Mouse (Mus musculus): ENCODE data around the gene Mpzl3. TPM values are rescaled to one million over a fixed set of nuclear protein-coding genes. Genes with fewer than 3 reads are reported as not detected.
"Not testable (repeated sequence)": the region's sequence is repeated elsewhere in the genome, so short reads cannot be mapped to it uniquely, and the experiment has no call there.

Gene Mpzl3
- polyA plus RNA-seq, 1 experiment from 2014 or later, result 3.0 TPM

DNA sequence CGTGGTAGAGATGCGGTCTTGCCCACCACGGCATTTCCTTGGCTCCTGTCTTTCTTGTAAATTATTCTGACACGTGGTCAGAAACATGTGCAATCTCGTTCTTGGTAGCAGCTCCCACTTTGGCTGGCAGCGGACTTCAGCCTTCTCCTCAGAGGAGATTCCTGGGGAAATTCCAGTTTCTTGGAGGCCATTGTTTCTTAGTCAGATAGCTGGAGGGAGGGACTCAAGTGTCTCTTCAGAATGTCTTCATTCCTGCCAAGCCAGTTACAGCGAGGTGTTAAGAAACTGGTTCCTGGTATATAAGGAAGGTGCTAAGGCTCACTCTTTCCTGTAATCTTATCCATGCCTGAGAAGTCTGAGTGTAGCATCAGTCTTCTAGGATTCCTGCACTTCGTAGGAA lies 27.6 kb upstream of the Mpzl3 start:
- H3K9me3 ChIP-seq (replicated peaks), result no peaks in the 10 kb centered on the region
- H3K27ac ChIP-seq, result no peak overlapping the region
- no peaks in the 10 kb centered on the region for H3K36me3 ChIP-seq
- no peak overlapping the region for H3K4me3 ChIP-seq (replicated peaks)
- H3K9ac ChIP-seq, result no peak overlapping the region
- ATAC-seq (replicated peaks; ENCODE audit: low FRiP score), result no peak
- no peak overlapping the region for H3K4me2 ChIP-seq
- peaks cover 18% of the 10 kb centered on the region; the same call in 1 of the 2 replicates for H3K27me3 ChIP-seq
- no peaks in the 10 kb centered on the region for H3K4me1 ChIP-seq
- WGBS, result 67% methylated on average over 8 of the region's 8 CpGs

DNA sequence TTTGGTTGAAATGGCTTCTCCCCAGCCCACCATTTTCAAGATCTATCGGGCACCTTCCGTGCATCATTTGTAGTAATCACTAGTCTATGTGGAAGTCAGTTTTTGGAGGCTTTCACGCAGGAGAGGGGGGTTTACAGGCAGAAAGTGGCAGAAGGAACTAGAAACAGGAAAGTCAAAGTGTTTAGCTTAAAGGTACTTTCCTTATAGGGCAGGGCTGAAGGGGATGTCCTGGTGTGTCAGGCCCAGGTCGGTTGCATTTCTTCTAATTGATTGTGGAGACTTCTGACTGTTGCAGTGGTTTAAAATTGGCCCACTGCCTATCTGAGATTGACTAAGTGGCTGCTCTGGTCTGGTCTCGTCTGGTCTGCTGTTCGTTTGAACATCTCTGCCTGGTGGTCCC lies 24.6 kb upstream of the Mpzl3 start:
- Histone ChIP-seq H3K9ac (no peak overlapping the region), H3K27me3 (peaks cover 18% of the 10 kb centered on the region; the same call in 1 of the 2 replicates), H3K9me3 (replicated peaks) (no peaks in the 10 kb centered on the region), H3K4me1 (no peaks in the 10 kb centered on the region), H3K4me3 (replicated peaks) (no peak overlapping the region), H3K27ac (no peak overlapping the region), H3K36me3 (no peaks in the 10 kb centered on the region), H3K4me2 (no peak overlapping the region)
- 61% methylated on average over 6 of the region's 6 CpGs for WGBS
- no peak for ATAC-seq (replicated peaks; ENCODE audit: low FRiP score)

GRCm38 (mm10) chr9:45032261-45032660 lies 22.7 kb upstream of the Mpzl3 start:
- H3K4me2 ChIP-seq, result no peak overlapping the region
- no peak overlapping the region for H3K9ac ChIP-seq
- WGBS, result 62% methylated on average over 2 of the region's 2 CpGs
- ATAC-seq (replicated peaks; ENCODE audit: low FRiP score), result no peak
- H3K4me3 ChIP-seq (replicated peaks), result no peak overlapping the region
- H3K9me3 ChIP-seq (replicated peaks), result no peaks in the 10 kb centered on the region
- no peaks in the 10 kb centered on the region for H3K4me1 ChIP-seq
- no peak overlapping the region for H3K27ac ChIP-seq
- peaks cover 10% of the 10 kb centered on the region; the same call in 1 of the 2 replicates for H3K27me3 ChIP-seq
- H3K36me3 ChIP-seq, result no peaks in the 10 kb centered on the region

GRCm38 (mm10) chr9:45034526-45034925 lies 20.5 kb upstream of the Mpzl3 start:
- Histone ChIP-seq H3K9me3 (replicated peaks) (no peaks in the 10 kb centered on the region), H3K36me3 (no peaks in the 10 kb centered on the region), H3K4me2 (no peak overlapping the region), H3K4me3 (replicated peaks) (no peak overlapping the region), H3K4me1 (no peaks in the 10 kb centered on the region), H3K27ac (no peak overlapping the region), H3K27me3 (peaks cover 21% of the 10 kb centered on the region), H3K9ac (no peak overlapping the region)
- no peak for ATAC-seq (replicated peaks; ENCODE audit: low FRiP score)
- 85% methylated on average over 3 of the region's 3 CpGs for WGBS

DNA sequence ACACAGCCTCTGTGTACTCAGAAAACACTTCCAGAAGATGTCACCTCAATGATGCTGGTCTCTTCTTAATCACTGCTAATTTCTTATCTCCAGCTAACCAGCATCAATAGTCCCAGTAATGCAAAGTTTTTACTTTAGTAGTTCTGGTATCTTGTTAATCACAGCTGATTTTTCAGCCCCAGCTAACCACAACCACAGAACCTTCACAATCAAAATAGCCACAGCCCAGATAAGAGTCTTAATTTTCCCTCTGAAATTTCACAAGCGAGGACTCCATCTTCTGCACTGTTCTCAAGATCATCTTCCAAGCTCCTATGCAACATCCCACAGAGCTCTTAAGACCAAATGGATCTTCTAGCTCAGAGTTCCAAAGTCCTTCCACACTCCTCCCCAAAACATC lies 17.2 kb upstream of the Mpzl3 start:
- 95% methylated on average over 1 of the region's 1 CpGs for WGBS
- not testable (repeated sequence) for H3K4me2 ChIP-seq; ATAC-seq (replicated peaks; ENCODE audit: low FRiP score); H3K9ac ChIP-seq; H3K9me3 ChIP-seq (replicated peaks); H3K27ac ChIP-seq; H3K4me3 ChIP-seq (replicated peaks); H3K36me3 ChIP-seq
- Histone ChIP-seq H3K27me3 (peaks cover 47% of the 10 kb centered on the region), H3K4me1 (peaks cover 29% of the 10 kb centered on the region)

DNA sequence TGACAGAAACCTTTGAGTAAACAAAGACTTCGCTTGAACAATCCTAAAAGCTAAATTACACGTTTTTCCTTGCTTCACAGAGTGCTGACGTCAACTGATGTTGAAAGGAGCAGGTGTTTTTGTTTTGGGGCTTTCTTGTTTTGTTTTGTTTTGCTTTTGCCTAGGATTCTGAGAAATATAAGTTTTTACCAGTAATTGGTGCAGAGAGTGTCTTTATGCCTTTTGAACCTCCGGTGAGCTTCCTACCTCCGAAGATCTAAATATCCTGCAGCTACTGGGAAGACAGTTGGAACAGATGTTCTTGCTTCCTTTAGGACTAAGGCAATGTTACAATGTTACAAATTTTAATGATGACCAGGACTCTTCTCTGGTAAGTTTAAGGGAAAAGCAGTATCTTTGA lies 15.5 kb upstream of the Mpzl3 start, which contains the start of gene Mpzl2:
Mpzl2 (plus strand) TSS at position 301 of the 400 bp plus-strand sequence.
- H3K4me2 ChIP-seq, result peak within 1 kb of the TSS; percentile 49
- H3K9ac ChIP-seq, result no peak within 1 kb of the TSS
- peaks cover 42% of the 10 kb centered on the region for H3K4me1 ChIP-seq
- ATAC-seq (replicated peaks; ENCODE audit: low FRiP score), result no peak
- peaks cover 61% of the 10 kb centered on the region for H3K27me3 ChIP-seq
- no peaks in the 10 kb centered on the region for H3K9me3 ChIP-seq (replicated peaks)
- H3K36me3 ChIP-seq, result no peaks in the 10 kb centered on the region
- 63% methylated on average over 5 of the region's 5 CpGs for WGBS
- H3K27ac ChIP-seq, result peak within 1 kb of the TSS; percentile 66
- H3K4me3 ChIP-seq (replicated peaks), result peak within 1 kb of the TSS; percentile 23

GRCm38 (mm10) chr9:45040066-45040845 lies 14.7 kb upstream of the Mpzl3 start:
- Histone ChIP-seq H3K27me3 (peaks cover 67% of the 10 kb centered on the region), H3K9ac (no peak overlapping the region), H3K9me3 (replicated peaks) (no peaks in the 10 kb centered on the region), H3K4me1 (peaks cover 42% of the 10 kb centered on the region), H3K4me3 (replicated peaks) (peak overlapping the region; percentile 23), H3K27ac (peak overlapping the region; percentile 66), H3K36me3 (no peaks in the 10 kb centered on the region), H3K4me2 (peak overlapping the region; percentile 49)
- WGBS, result 15% methylated on average over 14 of the region's 14 CpGs
- ATAC-seq (replicated peaks; ENCODE audit: low FRiP score), result no peak

DNA sequence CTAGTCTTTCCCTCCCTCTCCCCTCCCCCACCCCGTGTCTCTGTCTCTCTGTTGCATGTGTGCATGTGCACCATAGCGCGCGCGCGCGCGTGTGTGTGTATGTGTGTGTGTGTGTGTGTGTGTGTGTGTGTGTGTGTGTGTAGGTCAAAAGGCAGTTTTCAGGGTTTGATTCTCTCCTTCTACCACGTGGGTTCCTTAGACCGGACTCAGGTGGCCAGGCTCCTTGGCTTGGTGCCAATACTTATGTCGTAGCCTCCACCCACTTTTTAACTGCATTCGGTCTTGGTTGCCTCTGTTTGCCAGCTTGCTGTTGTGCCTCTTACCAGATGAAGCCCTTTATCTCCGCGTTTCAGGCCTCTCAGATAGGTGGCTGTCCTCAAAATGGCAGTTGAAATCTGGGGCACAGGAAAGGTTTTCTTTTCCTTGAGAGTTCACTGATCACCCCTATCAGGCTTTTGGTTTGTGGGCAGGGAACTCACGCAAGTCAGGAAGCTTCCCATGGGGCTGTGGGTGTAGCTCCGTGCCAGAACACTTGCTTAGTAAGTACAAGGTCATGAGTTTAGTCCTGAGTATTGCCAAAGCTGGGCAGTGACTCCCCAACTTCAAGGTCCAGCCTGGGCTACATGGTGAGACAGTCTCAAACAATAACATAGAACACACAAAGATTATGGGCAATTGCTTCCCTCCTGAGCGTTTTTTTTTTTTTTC lies 13.7 kb upstream of the Mpzl3 start:
- no peaks in the 10 kb centered on the region for H3K36me3 ChIP-seq
- H3K9me3 ChIP-seq (replicated peaks), result no peaks in the 10 kb centered on the region
- ATAC-seq (replicated peaks; ENCODE audit: low FRiP score), result 0 out of 2 replicates have a peak, but pooled peaks have one; percentile 27
- H3K4me3 ChIP-seq (replicated peaks), result peak overlapping the region; percentile 23; the same call in 1 of the 2 replicates
- H3K4me1 ChIP-seq, result peaks cover 42% of the 10 kb centered on the region
- peak overlapping the region; percentile 49 for H3K4me2 ChIP-seq
- H3K9ac ChIP-seq, result no peak overlapping the region
- H3K27me3 ChIP-seq, result peaks cover 67% of the 10 kb centered on the region
- peak overlapping the region; percentile 88 for H3K27ac ChIP-seq
- 28% methylated on average over 17 of the region's 17 CpGs for WGBS

- peaks cover 67% of the 10 kb centered on the region for H3K27me3 ChIP-seq
- no peaks in the 10 kb centered on the region for H3K9me3 ChIP-seq (replicated peaks)
- peak overlapping the region; percentile 66 for H3K4me2 ChIP-seq
- WGBS, result 2% methylated on average over 20 of the region's 20 CpGs
- no peaks in the 10 kb centered on the region for H3K36me3 ChIP-seq
- H3K27ac ChIP-seq, result peak overlapping the region; percentile 88
- H3K4me3 ChIP-seq (replicated peaks), result peak overlapping the region; percentile 44
- peak; percentile 93 for ATAC-seq (replicated peaks; ENCODE audit: low FRiP score)
- peaks cover 42% of the 10 kb centered on the region for H3K4me1 ChIP-seq
- peak overlapping the region; percentile 41 for H3K9ac ChIP-seq
Measured at GRCm38 (mm10) chr9:45042056-45042720, 12.8 kb upstream of the Mpzl3 start.

DNA sequence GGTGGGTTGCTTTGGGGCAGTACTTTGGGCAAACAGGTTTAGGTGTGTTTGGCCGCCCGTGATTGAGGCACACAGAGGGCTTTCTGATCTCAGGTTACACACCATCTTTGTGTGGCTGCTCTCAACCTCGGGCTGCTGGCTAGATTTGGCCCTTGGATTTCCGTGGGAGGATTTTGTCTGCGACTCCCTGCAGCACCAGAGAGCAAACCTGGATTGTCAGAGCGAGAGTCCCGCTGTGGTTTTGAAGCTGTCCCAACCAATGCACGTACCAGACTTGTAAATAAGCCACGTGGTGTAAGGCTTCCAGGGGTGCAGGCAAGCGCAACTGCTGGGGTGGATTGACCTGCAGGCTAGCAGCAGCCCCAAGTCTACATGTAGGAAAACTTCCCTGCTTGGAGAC lies 12.0 kb upstream of the Mpzl3 start:
- H3K27me3 ChIP-seq, result peaks cover 67% of the 10 kb centered on the region
- peaks cover 42% of the 10 kb centered on the region for H3K4me1 ChIP-seq
- peak; percentile 56 for ATAC-seq (replicated peaks; ENCODE audit: low FRiP score)
- peak overlapping the region; percentile 41 for H3K9ac ChIP-seq
- H3K4me2 ChIP-seq, result peak overlapping the region; percentile 66
- H3K36me3 ChIP-seq, result no peaks in the 10 kb centered on the region
- peak overlapping the region; percentile 88 for H3K27ac ChIP-seq
- peak overlapping the region; percentile 44 for H3K4me3 ChIP-seq (replicated peaks)
- no peaks in the 10 kb centered on the region for H3K9me3 ChIP-seq (replicated peaks)
- WGBS, result 2% methylated on average over 10 of the region's 10 CpGs

DNA sequence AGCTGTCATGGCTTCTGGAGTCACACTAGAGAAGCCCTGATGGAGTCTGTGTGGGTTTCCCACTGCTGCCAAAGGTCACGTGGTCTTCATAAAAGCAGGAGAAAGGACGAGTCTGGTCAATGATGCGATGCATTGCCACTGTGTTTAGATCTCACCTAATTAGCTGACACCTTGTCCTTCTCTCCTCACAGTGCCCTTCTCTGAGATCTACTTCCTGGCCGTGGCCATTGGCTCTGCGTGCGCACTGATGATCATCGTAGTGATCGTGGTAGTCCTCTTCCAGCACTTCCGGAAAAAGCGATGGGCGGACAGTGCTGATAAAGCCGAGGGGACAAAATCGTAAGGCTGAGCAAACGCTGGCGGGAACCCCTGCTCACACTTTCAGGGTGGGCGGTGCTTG lies 8.0 kb upstream of the Mpzl3 start:
- H3K4me1 ChIP-seq, result peaks cover 21% of the 10 kb centered on the region
- H3K27me3 ChIP-seq, result peaks cover 37% of the 10 kb centered on the region
- no peak overlapping the region for H3K27ac ChIP-seq
- 0 out of 2 replicates have a peak, but pooled peaks cover 7% of the 10 kb centered on the region for H3K36me3 ChIP-seq
- H3K4me2 ChIP-seq, result no peak overlapping the region
- H3K9ac ChIP-seq, result no peak overlapping the region
- no peak for ATAC-seq (replicated peaks; ENCODE audit: low FRiP score)
- H3K4me3 ChIP-seq (replicated peaks), result no peak overlapping the region
- WGBS, result 85% methylated on average over 16 of the region's 16 CpGs
- no peaks in the 10 kb centered on the region for H3K9me3 ChIP-seq (replicated peaks)

DNA sequence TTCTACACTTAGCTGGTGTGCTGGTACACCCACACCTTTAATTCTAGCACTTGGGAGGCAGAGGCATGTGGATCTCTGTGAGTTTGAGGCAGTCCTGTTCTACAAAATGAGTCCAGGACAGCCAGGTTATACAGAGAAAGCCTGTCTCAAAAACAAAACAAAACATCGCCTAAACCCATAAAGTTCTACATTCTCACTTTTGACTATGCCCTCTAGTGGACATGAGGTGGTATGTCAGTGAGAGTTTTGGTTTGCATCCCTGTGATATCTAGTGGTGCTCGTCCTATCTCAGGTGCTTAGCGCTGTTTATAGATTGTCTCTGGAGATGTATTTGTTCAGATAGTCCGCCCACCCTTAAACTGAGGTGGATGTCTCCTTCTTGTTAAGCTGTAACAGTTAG lies 6.5 kb upstream of the Mpzl3 start:
- Histone ChIP-seq H3K27me3 (peaks cover 32% of the 10 kb centered on the region), H3K9me3 (replicated peaks) (no peaks in the 10 kb centered on the region), H3K4me1 (peaks cover 6% of the 10 kb centered on the region), H3K9ac (no peak overlapping the region), H3K4me2 (no peak overlapping the region), H3K27ac (no peak overlapping the region), H3K36me3 (0 out of 2 replicates have a peak, but pooled peaks cover 7% of the 10 kb centered on the region), H3K4me3 (replicated peaks) (no peak overlapping the region)
- no peak for ATAC-seq (replicated peaks; ENCODE audit: low FRiP score)
- WGBS, result 34% methylated on average over 4 of the region's 4 CpGs

All from kidney, embryonic 15.5 days (tissue).